Comparison of ENCODE assay signal across 8 mouse cellular contexts in the genomic region with DNA sequence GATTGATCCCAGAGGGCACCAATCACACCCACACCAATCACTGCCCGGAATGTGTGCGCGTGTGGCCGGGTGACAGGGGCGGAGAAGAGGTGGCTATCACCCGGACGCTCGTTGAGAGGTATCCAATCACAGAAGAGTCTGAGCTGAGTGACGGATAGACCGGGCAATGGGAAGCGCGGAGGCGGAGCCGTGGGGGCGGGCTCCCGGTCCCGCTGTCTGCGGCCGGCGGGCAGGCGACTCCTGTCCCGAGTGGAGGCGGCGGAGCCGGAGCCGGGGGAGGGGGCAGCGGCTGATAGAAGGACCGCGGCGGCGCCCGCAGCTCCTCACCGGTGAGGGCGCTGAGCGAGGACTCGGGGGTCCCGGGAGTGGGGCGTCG. TPM values are rescaled to one million over a fixed set of nuclear protein-coding genes. Genes with fewer than 3 reads are reported as not detected.
A peak's percentile ranks its signal among the peaks of the same experiment; 100 is the strongest.
DNase-seq lines count a peak whose midpoint lies in the region; ATAC-seq lines count a peak whose summit lies in the region.

Gene Dnajb5 (plus strand): TSS at position 139 of the 376 bp plus-strand sequence.

- H3K4me3 ChIP-seq in heart, embryonic 14.5 days (ENCODE audit: control insufficient read depth in 1 of 2, insufficient read depth in 1 of 2, low read depth in 1 of 2, low read length in 2 of 2), result peak within 1 kb of the TSS; percentile 76 to 84
- peak within 1 kb of the TSS; percentile 64 for H3K4me3 ChIP-seq in liver, embryonic 13.5 days (replicated peaks)
- H3K4me3 ChIP-seq in stomach, embryonic 16.5 days (replicated peaks; ENCODE audit: low read length), result peak within 1 kb of the TSS; percentile 84

- H3K9me3 ChIP-seq in heart, embryonic 14.5 days (ENCODE audit: control insufficient read depth, low read length), result no peaks in the 10 kb centered on the region
- no peaks in the 10 kb centered on the region for H3K9me3 ChIP-seq in liver, embryonic 13.5 days (replicated peaks)
- H3K9me3 ChIP-seq in stomach, embryonic 16.5 days (replicated peaks; ENCODE audit: control insufficient read depth, low read length), result no peaks in the 10 kb centered on the region

- peak; percentile 92 for ATAC-seq in CD4-positive, CD25-positive, alpha-beta regulatory T cell, adult 4 months
- ATAC-seq in heart, embryonic 14.5 days (ENCODE audit: insufficient number of reproducible peaks, insufficient read depth, low FRiP score, low read depth), result peak; percentile 92
- ATAC-seq in liver, embryonic 13.5 days (ENCODE audit: low read depth), result peak; percentile 90
- ATAC-seq in stomach, embryonic 16.5 days (ENCODE audit: insufficient read depth, low FRiP score), result peak; percentile 95

- peak within 1 kb of the TSS; percentile 89 for H3K4me2 ChIP-seq in heart, embryonic 14.5 days (ENCODE audit: low read length)
- H3K4me2 ChIP-seq in liver, embryonic 13.5 days, result peak within 1 kb of the TSS; percentile 83
- peak within 1 kb of the TSS; percentile 73 for H3K4me2 ChIP-seq in stomach, embryonic 16.5 days (ENCODE audit: low read depth, low read length)

- peak; percentile 27 for DNase-seq in c-Kit-negative CD71-positive TER-119-positive erythroid progenitor cells, embryonic 14.5 days (ENCODE audit: low read depth, low spot score)
- DNase-seq in fibroblast of lung, adult 2 months (ENCODE audit: low read depth), result peak; percentile 97
- peak; percentile 98 for DNase-seq in kidney, postnatal 14 days
- peak; percentile 81 for DNase-seq in liver, embryonic 13.5 days
- peak; percentile 92 for DNase-seq in neural tube, embryonic 10.5 days (ENCODE audit: extremely low spot score, low spot score)

- H3K4me1 ChIP-seq in heart, embryonic 14.5 days (ENCODE audit: control insufficient read depth in 2 of 2, insufficient read depth in 2 of 2, low read length in 2 of 2), result peaks cover 38 to 44% of the 10 kb centered on the region in 2 experiments
- H3K4me1 ChIP-seq in liver, embryonic 13.5 days (replicated peaks), result peaks cover 18% of the 10 kb centered on the region
- H3K4me1 ChIP-seq in stomach, embryonic 16.5 days (ENCODE audit: control insufficient read depth, insufficient read depth, low read length), result peaks cover 19% of the 10 kb centered on the region

- 0% methylated on average over 37 of the region's 39 CpGs for WGBS in heart, embryonic 14.5 days
- WGBS in liver, embryonic 13.5 days (ENCODE audit: insufficient replicate concordance), result 1% methylated on average over 39 of the region's 39 CpGs
- 0% methylated on average over 38 of the region's 39 CpGs for WGBS in stomach, embryonic 16.5 days

- peaks cover 11% of the 10 kb centered on the region; the same call in 1 of the 2 replicates for H3K27me3 ChIP-seq in heart, embryonic 14.5 days (ENCODE audit: control insufficient read depth, insufficient read depth, low read length)
- H3K27me3 ChIP-seq in liver, embryonic 13.5 days, result peaks cover 75% of the 10 kb centered on the region
- peaks cover 7% of the 10 kb centered on the region; the same call in 1 of the 2 replicates for H3K27me3 ChIP-seq in stomach, embryonic 16.5 days (ENCODE audit: control insufficient read depth, insufficient read depth, low read length)

- H3K27ac ChIP-seq in heart, embryonic 14.5 days (replicated peaks in 1 of 2; ENCODE audit: control insufficient read depth in 1 of 2, insufficient read depth in 1 of 2, low read depth in 2 of 2, low read length in 2 of 2), result peak within 1 kb of the TSS; percentile 92 to 96
- no peak within 1 kb of the TSS for H3K27ac ChIP-seq in liver, embryonic 13.5 days
- H3K27ac ChIP-seq in stomach, embryonic 16.5 days (ENCODE audit: low read length), result peak within 1 kb of the TSS; percentile 89

- H3K9ac ChIP-seq in heart, embryonic 14.5 days (ENCODE audit: low read length), result peak within 1 kb of the TSS; percentile 97
- peak within 1 kb of the TSS; percentile 70 for H3K9ac ChIP-seq in liver, embryonic 13.5 days
- peak within 1 kb of the TSS; percentile 86 for H3K9ac ChIP-seq in stomach, embryonic 16.5 days (ENCODE audit: low read length)

- peaks cover 2% of the 10 kb centered on the region; the same call in 1 of the 2 replicates for H3K36me3 ChIP-seq in heart, embryonic 14.5 days (ENCODE audit: control insufficient read depth, insufficient read depth, low read length)
- no peaks in the 10 kb centered on the region for H3K36me3 ChIP-seq in liver, embryonic 13.5 days
- H3K36me3 ChIP-seq in stomach, embryonic 16.5 days (ENCODE audit: control insufficient read depth, insufficient read depth, low read length), result no peaks in the 10 kb centered on the region

RNA-seq across cellular contexts. Expression of gene Dnajb5, which starts in this region (rescaled TPM):
- polyA plus RNA-seq in CD4-positive, CD25-positive, alpha-beta regulatory T cell, adult 4 months (2017; shearing (Covaris generic)), result 1 to 10 TPM; 4.9 to 7.0 TPM
- 17.9 and 18.3 TPM in 2 replicates for polyA plus RNA-seq in heart, embryonic 14.5 days (2014; fragmentation: Nextera tagmentation; extraction: Ambion mirVana)
- polyA plus RNA-seq in liver, embryonic 13.5 days (2015; fragmentation: Nextera tagmentation; extraction: Ambion mirVana), result 0.75 and 0.76 TPM in 2 replicates
- polyA plus RNA-seq in stomach, embryonic 16.5 days (2015; fragmentation: Nextera tagmentation; extraction: Ambion mirVana), result 10.2 and 11.3 TPM in 2 replicates

Comparison
In these comparisons a context has a peak if more than half of its experiments do, and no peak if none do; other contexts are left out.
1. Peak in DNase-seq, ATAC-seq, H3K4me3 ChIP-seq, H3K9ac ChIP-seq and H3K4me2 ChIP-seq in liver, embryonic 13.5 days; RNA of the gene not detected or under 1 TPM.
2. DNase-seq: peak in every context shown above with its lines; median percentile 98 in kidney, postnatal 14 days; 97 in fibroblast of lung, adult 2 months; 92 in neural tube, embryonic 10.5 days; 81 in liver, embryonic 13.5 days; 27 in c-Kit-negative CD71-positive TER-119-positive erythroid progenitor cells, embryonic 14.5 days.